Comparison of ENCODE assay signal across 16 mouse cellular contexts in genomic region chr5:3771512-3771911, GRCm38 (mm10). TPM values are rescaled to one million over a fixed set of nuclear protein-coding genes. Genes with fewer than 3 reads are reported as not detected.
DNase-seq lines count a peak whose midpoint lies in the region; ATAC-seq and TF ChIP-seq lines count a peak whose summit lies in the region.
"Had no signal": no experiment of that assay in that cellular context is flagged by ENCODE, and none has a peak within 500 bp of the region (broad histone marks: within the 10 kb centered on the region; RNA-seq: fewer than 3 reads in every experiment).

No protein-coding gene starts in this region.

- peak overlapping the region; percentile 10; the same call in 1 of the 2 replicates for H3K9ac ChIP-seq in heart, postnatal 0 days (replicated peaks; ENCODE audit: low read depth, low read length)
- no peak overlapping the region for H3K9ac ChIP-seq in heart, embryonic 12.5 days
- no peak overlapping the region for H3K9ac ChIP-seq in neural tube, embryonic 13.5 days
- no peak overlapping the region for H3K9ac ChIP-seq in neural tube, embryonic 15.5 days (replicated peaks)
- H3K9ac ChIP-seq in forebrain, embryonic 16.5 days (replicated peaks; ENCODE audit: low read depth, low read length): no peak overlapping the region
- H3K9ac ChIP-seq in midbrain, embryonic 16.5 days (ENCODE audit: low read depth, low read length): no peak overlapping the region
- no peak overlapping the region for H3K9ac ChIP-seq in liver, embryonic 12.5 days
- H3K9ac ChIP-seq: kidney, embryonic 15.5 days; liver, postnatal 0 days; neural tube, embryonic 12.5 days had no signal

- WGBS in heart, postnatal 0 days: 77% methylated on average over 3 of the region's 3 CpGs
- 86% methylated on average over 3 of the region's 3 CpGs for WGBS in heart, embryonic 12.5 days
- 65% methylated on average over 3 of the region's 3 CpGs for WGBS in neural tube, embryonic 13.5 days
- 48% methylated on average over 3 of the region's 3 CpGs for WGBS in neural tube, embryonic 15.5 days
- WGBS in forebrain, embryonic 16.5 days: 24% methylated on average over 3 of the region's 3 CpGs
- WGBS in midbrain, embryonic 16.5 days: 44% methylated on average over 3 of the region's 3 CpGs
- 86% methylated on average over 3 of the region's 3 CpGs for WGBS in liver, embryonic 12.5 days (ENCODE audit: insufficient replicate concordance)

- peak overlapping the region; percentile 26; the same call in 1 of the 2 replicates for H3K27ac ChIP-seq in heart, postnatal 0 days (ENCODE audit: low read depth)
- H3K27ac ChIP-seq in heart, embryonic 12.5 days (ENCODE audit: poor library complexity, severe bottlenecking): no peak overlapping the region
- H3K27ac ChIP-seq in neural tube, embryonic 13.5 days (replicated peaks): peak overlapping the region; percentile 54
- no peak overlapping the region for H3K27ac ChIP-seq in neural tube, embryonic 15.5 days (replicated peaks)
- no peak overlapping the region for H3K27ac ChIP-seq in forebrain, embryonic 16.5 days (ENCODE audit: low read length)
- 0 out of 2 replicates have a peak overlapping the region, but pooled peaks have one; percentile 22 for H3K27ac ChIP-seq in midbrain, embryonic 16.5 days (ENCODE audit: low read length)
- no peak overlapping the region for H3K27ac ChIP-seq in liver, embryonic 12.5 days
- H3K27ac ChIP-seq: gastrocnemius, adult 2 months; heart, adult 2 months; kidney, embryonic 15.5 days; neural tube, embryonic 12.5 days; stomach, postnatal 0 days had no signal

- no peak for TF ChIP-seq EP300 in heart, postnatal 0 days (IDR thresholded peaks at IDR 0.05; ENCODE audit: low read depth)

- H3K27me3 ChIP-seq in heart, postnatal 0 days (ENCODE audit: control insufficient read depth, insufficient read depth, low read length): no peaks in the 10 kb centered on the region
- H3K27me3 ChIP-seq in heart, embryonic 12.5 days (replicated peaks): no peaks in the 10 kb centered on the region
- H3K27me3 ChIP-seq in neural tube, embryonic 13.5 days: no peaks in the 10 kb centered on the region
- H3K27me3 ChIP-seq in neural tube, embryonic 15.5 days (replicated peaks): no peaks in the 10 kb centered on the region
- H3K27me3 ChIP-seq in forebrain, embryonic 16.5 days (replicated peaks; ENCODE audit: control insufficient read depth, insufficient read depth, low read length): no peaks in the 10 kb centered on the region
- H3K27me3 ChIP-seq in midbrain, embryonic 16.5 days (ENCODE audit: control insufficient read depth, insufficient read depth, low read depth, low read length): no peaks in the 10 kb centered on the region
- no peaks in the 10 kb centered on the region for H3K27me3 ChIP-seq in liver, embryonic 12.5 days (replicated peaks)
- H3K27me3 ChIP-seq: kidney, embryonic 15.5 days; neural tube, embryonic 12.5 days had no signal

- peak overlapping the region; percentile 37 for H3K4me2 ChIP-seq in heart, postnatal 0 days (ENCODE audit: low read depth, low read length)
- H3K4me2 ChIP-seq in heart, embryonic 12.5 days: no peak overlapping the region
- no peak overlapping the region for H3K4me2 ChIP-seq in neural tube, embryonic 13.5 days
- no peak overlapping the region for H3K4me2 ChIP-seq in neural tube, embryonic 15.5 days
- H3K4me2 ChIP-seq in forebrain, embryonic 16.5 days (ENCODE audit: low read length): no peak overlapping the region
- no peak overlapping the region for H3K4me2 ChIP-seq in midbrain, embryonic 16.5 days (ENCODE audit: low read length)
- H3K4me2 ChIP-seq in liver, embryonic 12.5 days: no peak overlapping the region
- H3K4me2 ChIP-seq: kidney, embryonic 15.5 days; neural tube, embryonic 12.5 days had no signal

- no peaks in the 10 kb centered on the region for H3K4me1 ChIP-seq in heart, postnatal 0 days (ENCODE audit: control insufficient read depth, insufficient read depth)
- H3K4me1 ChIP-seq in heart, embryonic 12.5 days (replicated peaks): no peaks in the 10 kb centered on the region
- peaks cover 14% of the 10 kb centered on the region for H3K4me1 ChIP-seq in neural tube, embryonic 13.5 days (replicated peaks)
- no peaks in the 10 kb centered on the region for H3K4me1 ChIP-seq in neural tube, embryonic 15.5 days
- H3K4me1 ChIP-seq in forebrain, embryonic 16.5 days (replicated peaks; ENCODE audit: control insufficient read depth, insufficient read depth, low read length): peaks cover 10% of the 10 kb centered on the region
- no peaks in the 10 kb centered on the region for H3K4me1 ChIP-seq in midbrain, embryonic 16.5 days (ENCODE audit: control insufficient read depth, insufficient read depth, low read length)
- H3K4me1 ChIP-seq in liver, embryonic 12.5 days: no peaks in the 10 kb centered on the region
- H3K4me1 ChIP-seq: kidney, embryonic 15.5 days; neural tube, embryonic 12.5 days had no signal

- H3K4me3 ChIP-seq in heart, postnatal 0 days (ENCODE audit: low read depth, low read length): peak overlapping the region; percentile 9; the same call in 1 of the 2 replicates
- no peak overlapping the region for H3K4me3 ChIP-seq in heart, embryonic 12.5 days
- no peak overlapping the region for H3K4me3 ChIP-seq in neural tube, embryonic 13.5 days
- no peak overlapping the region for H3K4me3 ChIP-seq in neural tube, embryonic 15.5 days (replicated peaks)
- H3K4me3 ChIP-seq in forebrain, embryonic 16.5 days (replicated peaks; ENCODE audit: low read length): no peak overlapping the region
- no peak overlapping the region for H3K4me3 ChIP-seq in midbrain, embryonic 16.5 days (ENCODE audit: low read depth, low read length)
- no peak overlapping the region for H3K4me3 ChIP-seq in liver, embryonic 12.5 days
- H3K4me3 ChIP-seq: gastrocnemius, adult 2 months; heart, adult 2 months; kidney, embryonic 15.5 days; neural tube, embryonic 12.5 days had no signal

- H3K9me3 ChIP-seq in heart, postnatal 0 days (replicated peaks; ENCODE audit: control insufficient read depth, low read length): no peaks in the 10 kb centered on the region
- no peaks in the 10 kb centered on the region for H3K9me3 ChIP-seq in heart, embryonic 12.5 days (replicated peaks)
- H3K9me3 ChIP-seq in neural tube, embryonic 13.5 days: no peaks in the 10 kb centered on the region
- no peaks in the 10 kb centered on the region for H3K9me3 ChIP-seq in neural tube, embryonic 15.5 days (replicated peaks)
- no peaks in the 10 kb centered on the region for H3K9me3 ChIP-seq in forebrain, embryonic 16.5 days (ENCODE audit: control insufficient read depth, low read length)
- H3K9me3 ChIP-seq in midbrain, embryonic 16.5 days (replicated peaks; ENCODE audit: control insufficient read depth, low read length, poor library complexity, severe bottlenecking): no peaks in the 10 kb centered on the region
- H3K9me3 ChIP-seq in liver, embryonic 12.5 days (replicated peaks): no peaks in the 10 kb centered on the region
- H3K9me3 ChIP-seq: kidney, embryonic 15.5 days; neural tube, embryonic 12.5 days had no signal

- peaks cover 4% of the 10 kb centered on the region; the same call in 1 of the 2 replicates for H3K36me3 ChIP-seq in heart, postnatal 0 days (replicated peaks; ENCODE audit: control insufficient read depth, insufficient read depth, low read length)
- H3K36me3 ChIP-seq in heart, embryonic 12.5 days: peaks cover 8% of the 10 kb centered on the region
- peaks cover 14% of the 10 kb centered on the region for H3K36me3 ChIP-seq in neural tube, embryonic 13.5 days
- peaks cover 11% of the 10 kb centered on the region for H3K36me3 ChIP-seq in neural tube, embryonic 15.5 days
- H3K36me3 ChIP-seq in forebrain, embryonic 16.5 days (ENCODE audit: control insufficient read depth, insufficient read depth): no peaks in the 10 kb centered on the region
- 0 out of 2 replicates have a peak, but pooled peaks cover 6% of the 10 kb centered on the region for H3K36me3 ChIP-seq in midbrain, embryonic 16.5 days (ENCODE audit: control insufficient read depth, insufficient read depth, low read length)
- H3K36me3 ChIP-seq in liver, embryonic 12.5 days: peaks cover 11% of the 10 kb centered on the region

- TF ChIP-seq CTCF in heart, postnatal 0 days (IDR thresholded peaks at IDR 0.05; ENCODE audit: low read depth): no peak

- DNase-seq in heart, postnatal 0 days (ENCODE audit: low spot score): no peak
- DNase-seq: cerebellum, adult 9-10 months; gastrocnemius, adult 2 months; heart, adult 2 months; liver, postnatal 0 days; spleen, adult 18-20 months; thymus, postnatal 4 days had no signal

- no peak for ATAC-seq in heart, postnatal 0 days (ENCODE audit: insufficient read depth, low read depth)
- ATAC-seq in heart, embryonic 12.5 days (ENCODE audit: insufficient number of reproducible peaks, low FRiP score): no peak
- ATAC-seq in neural tube, embryonic 13.5 days (ENCODE audit: low read depth): no peak
- ATAC-seq in neural tube, embryonic 15.5 days (ENCODE audit: low FRiP score): no peak; the same call in 1 of the 2 replicates
- ATAC-seq in forebrain, embryonic 16.5 days: peak; percentile 67
- ATAC-seq in midbrain, embryonic 16.5 days: peak; percentile 58; the same call in 1 of the 2 replicates
- no peak for ATAC-seq in liver, embryonic 12.5 days
- ATAC-seq: liver, postnatal 0 days had no signal

RNA-seq across cellular contexts. Expression of gene Ankib1, which starts 31.2 kb away (rescaled TPM):
- total RNA-seq in heart, postnatal 0 days (2014; rRNA removed; ENCODE audit: low replicate concordance): 10.2 and 13.3 TPM in 2 replicates
- 3.5 and 3.7 TPM in 2 replicates for polyA plus RNA-seq in heart, postnatal 0 days (2015; fragmentation: Nextera tagmentation; extraction: Ambion mirVana)
- polyA plus RNA-seq in heart, embryonic 12.5 days (2016; fragmentation: Nextera tagmentation; extraction: Ambion mirVana): 11.0 and 12.5 TPM in 2 replicates
- polyA plus RNA-seq in neural tube, embryonic 13.5 days (2015; fragmentation: Nextera tagmentation; extraction: Ambion mirVana): 18.3 and 18.9 TPM in 2 replicates
- 15.5 and 15.9 TPM in 2 replicates for polyA plus RNA-seq in neural tube, embryonic 15.5 days (2015; fragmentation: Nextera tagmentation; extraction: Ambion mirVana)
- 19.2 and 20.2 TPM in 2 replicates for polyA plus RNA-seq in forebrain, embryonic 16.5 days (2015; fragmentation: Nextera tagmentation; extraction: Ambion mirVana)
- polyA plus RNA-seq in midbrain, embryonic 16.5 days (2015; fragmentation: Nextera tagmentation; extraction: Ambion mirVana): 16.0 and 18.0 TPM in 2 replicates
- 9.8 and 10.0 TPM in 2 replicates for polyA plus RNA-seq in liver, embryonic 12.5 days (2016; fragmentation: Nextera tagmentation; extraction: Ambion mirVana)

RNA-seq across cellular contexts. Expression of gene Krit1, which starts 31.5 kb away (rescaled TPM):
- total RNA-seq in heart, postnatal 0 days (2014; rRNA removed; ENCODE audit: low replicate concordance): 23.8 and 39.6 TPM in 2 replicates
- polyA plus RNA-seq in heart, postnatal 0 days (2015; fragmentation: Nextera tagmentation; extraction: Ambion mirVana): 29.5 and 30.0 TPM in 2 replicates
- 45.5 and 45.7 TPM in 2 replicates for polyA plus RNA-seq in heart, embryonic 12.5 days (2016; fragmentation: Nextera tagmentation; extraction: Ambion mirVana)
- 59.4 and 62.0 TPM in 2 replicates for polyA plus RNA-seq in neural tube, embryonic 13.5 days (2015; fragmentation: Nextera tagmentation; extraction: Ambion mirVana)
- 48.8 and 49.4 TPM in 2 replicates for polyA plus RNA-seq in neural tube, embryonic 15.5 days (2015; fragmentation: Nextera tagmentation; extraction: Ambion mirVana)
- polyA plus RNA-seq in forebrain, embryonic 16.5 days (2015; fragmentation: Nextera tagmentation; extraction: Ambion mirVana): 68.8 and 72.8 TPM in 2 replicates
- 56.6 and 59.8 TPM in 2 replicates for polyA plus RNA-seq in midbrain, embryonic 16.5 days (2015; fragmentation: Nextera tagmentation; extraction: Ambion mirVana)
- 31.8 and 33.3 TPM in 2 replicates for polyA plus RNA-seq in liver, embryonic 12.5 days (2016; fragmentation: Nextera tagmentation; extraction: Ambion mirVana)

Comparison
In these comparisons a context has a peak if more than half of its experiments do, and no peak if none do; other contexts are left out.
1. H3K27ac ChIP-seq: peak in heart, postnatal 0 days (single experiment), neural tube, embryonic 13.5 days (single experiment) and midbrain, embryonic 16.5 days (single experiment); none in heart, embryonic 12.5 days (single experiment), neural tube, embryonic 15.5 days (single experiment), forebrain, embryonic 16.5 days (single experiment) and liver, embryonic 12.5 days (single experiment).
2. ATAC-seq: peak in forebrain, embryonic 16.5 days (single experiment) and midbrain, embryonic 16.5 days (single experiment); none in heart, postnatal 0 days (single experiment), heart, embryonic 12.5 days (single experiment), neural tube, embryonic 13.5 days (single experiment), neural tube, embryonic 15.5 days (single experiment) and liver, embryonic 12.5 days (single experiment).